Mouse (Mus musculus) lung, embryonic 15.5 days (tissue): ENCODE results near the gene Msx3. TPM values are rescaled to one million over a fixed set of nuclear protein-coding genes. Genes with fewer than 3 reads are reported as not detected.
A peak's percentile ranks its signal among the peaks of the same experiment; 100 is the strongest.

Source experiments
- ATAC-seq: fragments of 200-750 bp; cut with Nextera tagmentation; 2 replicates; pipeline ENCODE4 v1.8.0; 2017; ENCODE audit warnings: moderate number of reproducible peaks, borderline replicate concordance; ENCODE audit not compliant: low FRiP score, low TSS enrichment; ENCODE audit errors: extremely low read depth
- H3K27ac ChIP-seq: fragments of 300-500 bp; sonication (generic); 2 replicates; pipeline ENCODE4 v1.5.1; 2015; ENCODE audit warnings: moderate library complexity, mild to moderate bottlenecking, inconsistent platforms
- H3K27me3 ChIP-seq: fragments of 300-500 bp; sonication (generic); 2 replicates; pipeline ENCODE4 v1.6.1; 2015; ENCODE audit warnings: inconsistent platforms
- H3K36me3 ChIP-seq: fragments of 300-500 bp; sonication (generic); 2 replicates; pipeline ENCODE4 v1.6.1; 2015; ENCODE audit warnings: inconsistent platforms
- H3K4me1 ChIP-seq: fragments of 300-500 bp; sonication (generic); 2 replicates; pipeline ENCODE4 v1.6.1; 2015; ENCODE audit warnings: inconsistent platforms
- H3K4me2 ChIP-seq: fragments of 300-500 bp; sonication (generic); 2 replicates; pipeline ENCODE4 v1.6.1; 2015; ENCODE audit warnings: inconsistent platforms, mild to moderate bottlenecking, moderate library complexity
- H3K4me3 ChIP-seq: fragments of 300-500 bp; sonication (generic); 2 replicates; pipeline ENCODE4 v1.5.1; 2015; ENCODE audit warnings: mild to moderate bottlenecking, inconsistent platforms
- H3K9ac ChIP-seq: fragments of 300-500 bp; sonication (generic); 2 replicates; pipeline ENCODE4 v1.6.1; 2015; ENCODE audit warnings: inconsistent platforms
- H3K9me3 ChIP-seq: fragments of 300-500 bp; sonication (generic); 2 replicates; pipeline ENCODE4 v1.6.1; 2016; ENCODE audit warnings: inconsistent platforms
- WGBS: fragments of 180-500 bp; shearing (Covaris S2); methylation state at CpG from one replicate; pipeline ENCODE4 v1.1.7; 2015; 5-methylcytosine and 5-hydroxymethylcytosine counted together
- polyA plus RNA-seq: library from polyadenylated mRNA; unstranded; fragments of >200 nt; fragmentation: Nextera tagmentation; extraction: Ambion mirVana; gene quantifications from 2 replicates; pipeline ENCODE4 v1.2.1, GENCODE M21; 2015

The Msx3 gene
- not detected in 2 replicates for polyA plus RNA-seq

DNA sequence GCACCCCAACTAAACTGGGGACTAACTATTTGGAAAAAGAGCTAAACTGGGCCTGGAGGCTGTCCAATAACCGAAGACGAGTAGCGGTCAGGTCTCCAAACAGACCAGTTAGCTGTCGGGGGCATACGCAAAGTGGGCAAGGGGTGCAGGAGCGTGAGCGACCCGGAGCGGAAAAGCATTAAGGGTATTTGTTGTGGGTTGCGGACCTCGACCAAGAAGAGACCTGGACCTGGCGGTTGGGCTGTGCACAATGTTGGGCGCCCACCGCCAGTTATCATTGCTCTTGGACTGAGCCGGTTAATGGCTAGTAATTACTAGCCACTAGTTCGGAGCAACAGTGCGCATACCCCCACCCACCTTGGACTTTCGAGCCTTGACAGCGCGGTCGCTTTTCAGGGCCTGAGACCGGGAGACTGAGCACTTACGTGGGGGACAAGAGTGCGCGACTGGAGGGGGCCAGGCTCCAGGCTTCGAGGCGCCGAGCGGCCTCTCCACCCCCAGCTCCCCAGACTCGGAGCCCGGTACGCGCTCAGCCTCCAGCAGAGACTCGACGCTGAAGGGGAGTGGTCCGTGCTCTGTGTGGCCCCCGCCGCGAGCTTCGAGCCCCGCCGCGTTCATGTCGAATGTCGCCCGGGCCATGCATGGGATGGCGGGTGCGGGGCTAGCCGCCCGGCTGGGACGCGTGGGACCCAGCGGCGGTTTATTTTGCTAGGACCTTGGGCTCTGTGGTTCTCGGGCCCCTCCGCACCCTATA lies at the start of gene Msx3:
Gene Msx3, minus strand, starts transcription at position 729 of the 754 bp plus-strand sequence.
- WGBS, result 1% methylated on average over 56 of the region's 56 CpGs
- peaks cover 94% of the 10 kb centered on the region for H3K27me3 ChIP-seq
- H3K4me3 ChIP-seq, result peak within 1 kb of the TSS; percentile 41
- H3K9me3 ChIP-seq, result no peaks in the 10 kb centered on the region
- no peaks in the 10 kb centered on the region for H3K36me3 ChIP-seq
- ATAC-seq, result peak; percentile 11; the same call in 1 of the 2 replicates
- H3K4me2 ChIP-seq, result peak within 1 kb of the TSS; percentile 82
- H3K4me1 ChIP-seq, result peaks cover 24% of the 10 kb centered on the region
- H3K27ac ChIP-seq, result no peak within 1 kb of the TSS
- H3K9ac ChIP-seq, result peak within 1 kb of the TSS; percentile 14; the same call in 1 of the 2 replicates

DNA sequence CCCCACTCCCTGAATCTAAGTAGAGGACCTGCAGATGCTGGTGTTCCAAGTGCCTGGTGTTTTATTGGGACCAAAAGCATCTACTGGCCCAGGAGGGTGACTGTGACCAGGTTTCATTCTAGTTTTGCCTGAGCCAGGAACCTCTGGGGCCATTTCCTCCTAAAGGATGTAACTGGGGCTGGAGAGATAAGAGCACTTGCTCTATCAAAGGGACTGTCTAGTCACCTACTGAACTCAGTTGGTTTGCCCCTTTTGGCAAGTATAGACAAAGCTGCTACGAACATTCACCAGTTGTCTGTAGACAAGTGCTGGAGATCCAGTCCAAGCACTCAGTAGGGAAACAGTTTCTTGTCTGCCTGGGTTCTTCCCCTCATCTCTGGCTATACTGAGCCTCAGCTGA lies 49.6 kb upstream of the Msx3 start:
- H3K9ac ChIP-seq, result no peak overlapping the region
- no peak overlapping the region for H3K4me3 ChIP-seq
- H3K4me2 ChIP-seq, result no peak overlapping the region
- no peaks in the 10 kb centered on the region for H3K36me3 ChIP-seq
- no peak overlapping the region for H3K27ac ChIP-seq
- H3K27me3 ChIP-seq, result no peaks in the 10 kb centered on the region
- H3K4me1 ChIP-seq, result peaks cover 10% of the 10 kb centered on the region; the same call in 1 of the 2 replicates
- no peaks in the 10 kb centered on the region for H3K9me3 ChIP-seq
- WGBS, result 88% methylated on average over 1 of the region's 1 CpGs
- no peak for ATAC-seq

DNA sequence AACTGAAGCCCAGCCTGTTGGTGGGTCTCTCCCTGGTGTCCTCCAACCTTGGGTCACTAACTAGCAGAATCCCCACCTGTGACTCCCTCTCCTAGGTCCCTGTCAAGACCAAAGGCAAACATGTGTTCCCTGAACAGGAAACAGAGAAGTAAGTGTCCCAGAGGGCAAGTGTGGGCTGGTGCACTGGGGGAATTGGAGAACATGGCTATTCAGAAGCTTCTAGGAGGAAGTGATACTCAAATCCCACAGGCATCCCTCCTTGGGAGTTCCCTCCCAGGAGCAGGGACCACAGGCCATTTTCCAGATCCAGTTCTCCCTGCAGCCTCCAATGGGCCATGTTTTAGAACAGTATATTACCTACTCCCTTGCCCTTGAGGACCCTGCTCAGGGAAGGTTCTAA lies 47.2 kb upstream of the Msx3 start:
- H3K9ac ChIP-seq, result no peak overlapping the region
- H3K4me3 ChIP-seq, result no peak overlapping the region
- no peak overlapping the region for H3K4me2 ChIP-seq
- no peaks in the 10 kb centered on the region for H3K4me1 ChIP-seq
- no peaks in the 10 kb centered on the region for H3K36me3 ChIP-seq
- H3K27me3 ChIP-seq, result no peaks in the 10 kb centered on the region
- ATAC-seq, result no peak
- H3K27ac ChIP-seq, result no peak overlapping the region
- H3K9me3 ChIP-seq, result no peaks in the 10 kb centered on the region

DNA sequence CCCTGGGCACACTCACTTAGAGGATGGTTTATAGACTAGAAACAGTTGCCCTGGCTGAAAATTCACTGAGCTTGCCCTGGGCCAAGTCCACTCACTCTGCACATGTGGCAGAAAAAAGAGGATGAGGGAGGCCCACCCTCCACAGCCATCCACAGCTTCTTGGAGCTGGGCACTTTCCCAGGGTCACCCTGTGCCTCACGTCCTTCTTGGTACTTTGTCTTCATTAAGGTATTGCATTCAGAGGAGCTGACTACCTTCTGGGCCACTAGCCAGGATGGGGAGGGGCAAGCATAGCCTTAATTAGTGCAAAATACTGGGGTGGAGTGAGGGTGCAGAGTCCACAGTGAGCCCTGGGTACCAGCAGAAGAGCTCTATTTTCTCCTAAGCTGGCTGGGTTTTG lies 46.7 kb upstream of the Msx3 start:
- Histone ChIP-seq H3K27me3 (no peaks in the 10 kb centered on the region), H3K4me2 (no peak overlapping the region), H3K27ac (no peak overlapping the region), H3K4me1 (no peaks in the 10 kb centered on the region), H3K36me3 (no peaks in the 10 kb centered on the region), H3K4me3 (no peak overlapping the region), H3K9me3 (no peaks in the 10 kb centered on the region), H3K9ac (no peak overlapping the region)
- no peak for ATAC-seq
- 29% methylated on average over 1 of the region's 1 CpGs for WGBS

DNA sequence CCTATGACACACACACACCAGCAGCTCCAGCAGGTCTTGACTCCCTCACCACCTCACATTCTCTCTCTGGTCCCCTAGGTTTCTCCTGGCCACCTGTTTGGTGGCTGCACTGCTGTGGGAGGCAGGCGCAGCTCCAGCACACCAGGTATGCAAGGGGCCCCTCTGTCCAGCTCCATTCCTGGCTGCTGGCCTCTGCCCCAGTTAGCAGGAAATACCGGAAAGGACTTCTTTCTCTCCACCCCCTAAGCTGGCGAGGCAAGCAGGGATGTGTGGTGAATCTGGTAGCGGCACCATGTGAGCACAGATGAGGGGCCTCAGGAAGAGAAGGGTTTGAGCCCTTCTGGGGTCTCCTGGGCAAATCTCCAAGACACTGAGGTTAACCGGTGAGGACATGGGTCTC lies 46.1 kb upstream of the Msx3 start:
- H3K4me3 ChIP-seq, result no peak overlapping the region
- no peaks in the 10 kb centered on the region for H3K27me3 ChIP-seq
- H3K36me3 ChIP-seq, result no peaks in the 10 kb centered on the region
- H3K9me3 ChIP-seq, result no peaks in the 10 kb centered on the region
- no peak overlapping the region for H3K9ac ChIP-seq
- H3K4me2 ChIP-seq, result no peak overlapping the region
- no peak for ATAC-seq
- 29% methylated on average over 5 of the region's 5 CpGs for WGBS
- no peaks in the 10 kb centered on the region for H3K4me1 ChIP-seq
- no peak overlapping the region for H3K27ac ChIP-seq

DNA sequence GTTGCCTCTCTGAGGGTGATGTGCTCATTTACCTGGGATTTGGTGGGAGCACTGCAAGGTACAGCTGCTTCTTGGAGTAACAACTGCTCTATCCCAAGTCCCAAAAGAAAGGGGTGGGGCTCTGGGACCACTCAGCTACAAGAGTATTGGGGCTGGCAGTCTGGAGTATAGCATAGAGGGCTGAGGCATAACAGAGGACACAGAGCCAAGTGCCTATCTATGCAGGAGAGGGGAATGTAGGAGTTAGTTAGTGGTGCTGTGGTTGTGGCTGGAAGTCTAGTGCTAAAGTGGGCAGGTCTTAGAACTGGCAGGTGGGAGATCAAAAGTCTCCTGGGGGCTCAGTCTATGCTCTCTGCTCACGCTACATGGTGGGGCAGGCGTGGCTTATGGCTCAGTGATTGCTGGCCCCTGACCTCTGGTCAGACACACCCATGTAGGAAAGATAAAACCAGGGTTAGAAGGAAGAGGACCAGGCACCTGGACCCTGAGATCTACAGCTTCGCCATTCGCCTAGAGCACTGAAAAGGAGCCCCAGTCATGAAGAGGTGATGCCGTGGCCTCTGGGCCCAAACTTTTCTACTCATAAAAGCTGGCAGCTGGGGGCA lies 44.1 kb upstream of the Msx3 start, which contains the start of gene Prap1:
Gene Prap1, plus strand, starts transcription at position 472 of the 605 bp plus-strand sequence.
- H3K27ac ChIP-seq, result no peak within 1 kb of the TSS
- H3K4me3 ChIP-seq, result no peak within 1 kb of the TSS
- no peaks in the 10 kb centered on the region for H3K27me3 ChIP-seq
- 57% methylated on average over 5 of the region's 5 CpGs for WGBS
- H3K36me3 ChIP-seq, result no peaks in the 10 kb centered on the region
- H3K9ac ChIP-seq, result no peak within 1 kb of the TSS
- ATAC-seq, result no peak
- no peak within 1 kb of the TSS for H3K4me2 ChIP-seq
- no peaks in the 10 kb centered on the region for H3K4me1 ChIP-seq
- no peaks in the 10 kb centered on the region for H3K9me3 ChIP-seq

DNA sequence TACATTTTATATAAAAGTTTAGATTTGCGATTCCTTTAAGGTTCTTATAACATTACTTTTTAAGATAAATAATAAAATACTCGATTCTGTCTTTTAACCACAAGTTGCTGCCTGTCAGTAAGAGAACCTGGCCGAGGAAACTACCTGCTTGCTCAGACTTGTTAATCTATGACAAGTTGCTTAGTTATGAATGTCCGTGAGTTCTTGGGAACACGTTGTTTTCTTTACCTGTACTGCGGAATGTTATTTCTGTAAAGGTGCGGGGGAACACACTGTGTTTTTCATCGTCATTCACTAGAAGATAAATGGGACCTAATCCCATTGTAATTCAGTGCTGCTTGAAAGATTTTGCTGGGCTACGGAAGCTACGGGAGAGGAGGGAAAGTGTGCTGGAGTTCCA lies 41.7 kb upstream of the Msx3 start:
- Histone ChIP-seq H3K9ac (no peak overlapping the region), H3K4me2 (no peak overlapping the region), H3K27me3 (no peaks in the 10 kb centered on the region), H3K36me3 (no peaks in the 10 kb centered on the region), H3K4me1 (no peaks in the 10 kb centered on the region), H3K9me3 (no peaks in the 10 kb centered on the region), H3K27ac (no peak overlapping the region), H3K4me3 (no peak overlapping the region)
- WGBS, result 72% methylated on average over 10 of the region's 10 CpGs
- ATAC-seq, result no peak

DNA sequence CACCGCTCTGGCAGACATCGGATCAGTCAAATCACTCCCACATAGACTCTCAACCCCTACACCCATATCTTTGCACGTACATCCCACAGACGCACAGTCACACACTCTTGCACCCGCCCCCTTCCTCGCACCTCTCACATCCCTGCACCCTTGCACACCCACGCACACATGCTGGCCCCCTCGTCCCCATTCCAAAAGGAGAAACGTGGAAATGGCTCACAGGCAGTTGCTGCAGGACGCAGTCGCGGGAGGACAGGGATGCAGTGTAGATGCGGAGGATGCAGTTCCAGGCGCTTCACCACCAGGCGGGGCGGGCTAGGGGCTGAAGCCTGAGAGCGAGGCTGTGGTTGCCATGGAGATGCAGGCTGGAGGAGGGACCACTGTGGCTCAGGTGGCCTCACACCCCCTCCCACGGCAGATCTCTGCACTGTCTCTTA lies 33.4 kb upstream of the Msx3 start, which contains the start of gene Caly:
Gene Caly, minus strand, starts transcription at position 307 of the 437 bp plus-strand sequence.
- H3K4me2 ChIP-seq, result no peak within 1 kb of the TSS
- 8% methylated on average over 18 of the region's 18 CpGs for WGBS
- no peaks in the 10 kb centered on the region for H3K4me1 ChIP-seq
- no peak within 1 kb of the TSS for H3K9ac ChIP-seq
- H3K4me3 ChIP-seq, result no peak within 1 kb of the TSS
- H3K9me3 ChIP-seq, result no peaks in the 10 kb centered on the region
- H3K36me3 ChIP-seq, result no peaks in the 10 kb centered on the region
- 0 out of 2 replicates have a peak, but pooled peaks have one; percentile 31 for ATAC-seq
- peaks cover 42% of the 10 kb centered on the region for H3K27me3 ChIP-seq
- no peak within 1 kb of the TSS for H3K27ac ChIP-seq

DNA sequence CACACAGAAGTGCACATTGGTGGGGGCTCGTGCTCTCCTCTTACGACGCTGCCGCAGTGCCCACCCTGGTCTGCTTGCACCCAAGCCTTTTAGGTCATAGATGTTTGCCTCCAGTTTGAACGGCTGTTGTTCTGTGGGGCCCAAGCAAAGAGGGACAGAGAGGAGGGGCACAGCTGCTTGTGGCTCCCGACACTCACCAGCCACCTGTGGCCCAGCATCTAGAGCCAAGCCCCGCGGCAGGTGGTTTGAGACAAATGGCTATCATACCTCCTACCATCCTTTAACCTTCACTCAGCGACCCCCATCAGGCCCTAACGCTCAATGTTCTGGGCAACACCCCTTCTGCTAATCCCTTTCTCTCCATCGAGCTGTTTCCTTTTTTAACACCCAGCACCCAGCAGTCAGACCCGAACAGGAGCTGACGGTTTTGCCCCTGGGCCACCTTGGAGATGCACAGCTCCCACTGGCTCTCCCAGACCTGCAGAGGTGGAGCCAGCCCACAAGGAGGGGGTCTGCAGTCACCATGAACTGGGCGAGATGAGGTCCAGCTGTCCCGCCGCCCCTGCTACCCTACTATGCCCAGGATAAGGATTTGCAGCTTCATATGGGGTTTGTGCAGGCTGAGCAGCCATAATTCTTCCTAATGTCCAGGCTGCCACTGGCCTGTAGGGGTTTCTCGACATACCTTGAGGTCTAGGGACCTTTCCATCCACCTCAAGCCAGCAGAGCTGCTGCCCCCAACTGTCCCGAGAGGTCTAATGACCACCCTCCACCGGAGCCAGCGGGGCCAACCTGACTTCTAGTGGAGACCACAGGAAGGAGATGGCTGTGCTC lies 32.7 kb upstream of the Msx3 start:
- peaks cover 42% of the 10 kb centered on the region for H3K27me3 ChIP-seq
- ATAC-seq, result 0 out of 2 replicates have a peak, but pooled peaks have one; percentile 5
- 22% methylated on average over 20 of the region's 20 CpGs for WGBS

DNA sequence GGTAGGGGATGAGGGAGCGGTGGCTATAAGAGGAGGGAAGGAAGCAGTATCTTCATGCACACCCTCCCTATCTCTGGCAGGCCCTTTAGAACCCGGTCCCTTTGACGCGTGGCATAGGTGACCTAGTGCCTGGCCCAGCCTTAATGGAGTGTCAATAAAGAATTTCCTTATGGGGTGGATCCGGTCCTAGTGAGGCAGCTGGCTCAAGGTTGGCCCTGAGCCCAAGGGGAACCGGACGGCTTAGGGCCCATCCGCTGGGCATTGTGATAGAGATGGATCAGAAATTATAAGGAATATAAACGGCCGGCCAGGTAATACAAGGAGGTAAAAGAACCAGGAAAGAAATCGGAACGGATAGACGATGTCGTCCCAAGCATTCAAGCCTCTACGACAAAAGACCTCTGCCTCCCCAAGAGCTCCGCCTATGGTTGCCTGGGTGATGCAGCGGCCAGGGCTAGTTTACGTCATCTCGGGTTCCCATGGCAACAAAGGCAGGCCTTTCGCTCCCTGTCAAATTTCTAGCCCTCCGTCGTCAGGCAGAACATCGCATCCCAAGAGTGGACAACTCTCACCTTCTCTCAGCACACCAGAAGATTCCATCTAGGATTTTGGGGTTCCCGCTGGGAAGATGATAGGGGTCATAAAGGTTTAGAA lies 31.7 kb upstream of the Msx3 start:
- WGBS, result 1% methylated on average over 24 of the region's 24 CpGs
- no peak overlapping the region for H3K9ac ChIP-seq
- peaks cover 42% of the 10 kb centered on the region for H3K27me3 ChIP-seq

More for the DNA sequence above, 32.7 kb upstream of the Msx3 start:
- no peak overlapping the region for H3K4me2 ChIP-seq
- H3K4me1 ChIP-seq, result no peaks in the 10 kb centered on the region
- no peaks in the 10 kb centered on the region for H3K9me3 ChIP-seq
- no peaks in the 10 kb centered on the region for H3K36me3 ChIP-seq
- no peak overlapping the region for H3K4me3 ChIP-seq
- no peak overlapping the region for H3K27ac ChIP-seq
- H3K9ac ChIP-seq, result no peak overlapping the region

DNA sequence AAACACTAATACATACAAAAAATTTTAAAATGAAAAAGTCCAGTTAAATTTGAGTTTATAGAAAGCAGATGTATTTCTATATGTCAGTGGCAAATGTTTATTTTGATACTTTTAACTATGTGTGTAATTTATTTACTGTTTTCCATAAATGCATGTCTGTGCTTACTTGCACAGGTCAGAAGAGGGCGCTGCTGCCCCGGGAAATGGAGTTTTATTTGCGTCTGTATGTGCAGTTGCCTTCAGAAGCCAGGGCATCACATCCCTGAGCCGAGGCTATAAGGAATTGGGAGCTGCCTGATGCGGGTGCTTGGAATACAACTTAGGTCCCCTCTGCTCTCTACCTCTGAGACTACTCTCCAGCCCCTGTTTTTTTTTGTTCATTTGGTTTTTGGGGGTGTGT lies 29.8 kb upstream of the Msx3 start:
- WGBS, result 7% methylated on average over 5 of the region's 5 CpGs

More for the DNA sequence above, 31.7 kb upstream of the Msx3 start:
- H3K4me1 ChIP-seq, result no peaks in the 10 kb centered on the region
- ATAC-seq, result peak; percentile 75; the same call in 1 of the 2 replicates
- H3K4me3 ChIP-seq, result peak overlapping the region; percentile 12
- H3K4me2 ChIP-seq, result peak overlapping the region; percentile 38
- no peaks in the 10 kb centered on the region for H3K9me3 ChIP-seq
- no peak overlapping the region for H3K27ac ChIP-seq
- no peaks in the 10 kb centered on the region for H3K36me3 ChIP-seq

More for the DNA sequence above, 29.8 kb upstream of the Msx3 start:
- Histone ChIP-seq H3K36me3 (no peaks in the 10 kb centered on the region), H3K4me2 (no peak overlapping the region), H3K9ac (no peak overlapping the region), H3K4me1 (no peaks in the 10 kb centered on the region), H3K9me3 (no peaks in the 10 kb centered on the region), H3K27me3 (peaks cover 42% of the 10 kb centered on the region), H3K27ac (no peak overlapping the region), H3K4me3 (no peak overlapping the region)
- ATAC-seq, result no peak
